Mouse (Mus musculus) frontal cortex, adult (tissue): Measurements from ENCODE around the gene Arhgap40.

Source experiments
- ATAC-seq: cut with Nextera tagmentation; 2 replicates; pipeline ENCODE4 v1.9.2; 2017; ENCODE audit warnings: mild to moderate bottlenecking, moderate library complexity, mixed read lengths; ENCODE audit not compliant: low TSS enrichment

Gene Arhgap40

DNA sequence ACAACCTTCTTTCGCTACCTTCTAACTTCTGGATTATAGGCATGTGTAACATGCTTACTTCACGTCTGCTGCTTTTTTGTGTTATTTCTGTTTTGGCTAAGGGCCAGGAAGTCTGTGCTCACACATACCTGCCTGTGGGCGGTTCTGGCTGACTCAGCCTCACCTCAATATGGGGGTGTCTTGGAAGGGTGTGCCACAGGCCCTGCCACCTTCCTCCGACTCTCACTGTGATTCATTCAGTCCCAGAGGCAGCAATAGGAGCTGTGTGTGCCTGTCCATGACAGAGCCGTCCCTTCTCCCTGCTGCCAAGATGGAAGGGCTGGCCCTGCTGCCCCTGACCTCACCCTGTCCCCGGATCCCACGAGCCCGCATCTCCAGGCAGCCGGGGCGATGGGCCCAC is at the start of gene Arhgap40:
Gene Arhgap40, plus strand, starts transcription at position 269 of the 400 bp plus-strand sequence.
- no peak for ATAC-seq

DNA sequence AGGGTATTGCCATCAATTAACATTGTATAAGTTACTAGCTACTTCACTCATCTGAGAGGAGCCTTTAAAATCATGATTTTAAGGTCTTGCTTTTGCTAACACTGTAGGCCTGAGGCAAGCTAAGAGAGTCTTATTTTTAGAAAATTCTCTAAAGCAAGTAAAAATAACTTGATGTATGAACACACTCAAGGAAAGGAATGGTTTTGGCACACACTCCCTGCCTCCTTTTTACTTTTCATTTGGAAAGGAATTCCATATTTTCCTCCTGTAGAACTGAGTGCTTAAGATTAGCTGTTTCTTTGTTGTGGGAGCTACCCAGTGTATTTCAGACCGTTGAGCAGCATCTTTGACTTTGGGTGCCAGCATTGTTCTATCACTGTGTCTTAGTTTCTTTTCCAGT is 38.4 kb upstream of the Arhgap40 start:
- ATAC-seq, result peak; percentile 76

- ATAC-seq, result no peak
Measured at GRCm38 (mm10) chr2:158477640-158478039, 35.0 kb upstream of the Arhgap40 start.

GRCm38 (mm10) chr2:158498457-158498856 is 14.1 kb upstream of the Arhgap40 start:
- ATAC-seq, result no peak

- no peak for ATAC-seq
Measured at GRCm38 (mm10) chr2:158501836-158502812, 10.5 kb upstream of the Arhgap40 start, which contains the start of gene Adig. Gene Adig, plus strand, starts transcription at chr2:158502612.

DNA sequence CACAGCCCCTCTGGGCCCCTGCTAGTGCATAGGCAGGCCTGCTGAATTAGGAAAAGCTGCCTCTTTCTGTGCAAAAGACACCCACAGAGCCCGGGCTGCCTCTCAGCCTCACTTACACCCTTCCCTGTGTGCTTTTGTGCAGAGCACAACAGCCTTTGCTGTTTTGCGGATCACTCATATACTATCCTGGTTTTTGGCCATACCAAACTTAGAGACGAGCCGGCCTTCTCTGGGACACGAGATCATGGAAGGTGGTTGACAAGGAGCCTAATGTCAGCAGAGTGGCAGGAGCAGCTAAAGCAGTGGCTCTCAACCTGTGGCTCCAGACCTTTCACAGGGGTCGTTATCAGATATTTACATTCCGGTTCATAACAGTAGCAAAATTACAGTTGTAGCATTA is 9.4 kb upstream of the Arhgap40 start:
- no peak for ATAC-seq

DNA sequence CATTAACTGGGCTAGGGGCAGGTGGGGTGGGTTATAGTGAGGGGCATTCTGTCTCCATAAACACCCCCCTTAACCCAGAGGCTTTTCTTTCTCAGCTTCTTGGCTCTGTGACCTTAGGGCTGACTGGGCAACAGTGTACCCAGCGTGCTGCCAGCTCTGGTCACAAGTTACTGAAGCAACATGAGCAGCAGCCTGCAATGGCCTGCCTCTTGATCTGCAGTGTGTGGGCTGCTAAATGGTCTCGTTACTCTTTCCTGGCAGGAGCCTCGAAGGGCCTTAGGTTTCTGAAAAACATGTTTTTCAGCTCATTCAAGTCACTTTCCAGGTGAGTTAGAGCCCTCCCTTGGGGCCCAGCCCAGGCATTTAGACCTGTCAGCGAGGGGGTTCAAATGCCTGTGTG is 8.9 kb upstream of the Arhgap40 start:
- ATAC-seq, result no peak

GRCm38 (mm10) chr2:158506475-158506874 is 6.1 kb upstream of the Arhgap40 start:
- no peak for ATAC-seq

- no peak for ATAC-seq
Measured at GRCm38 (mm10) chr2:158507046-158507445, 5.5 kb upstream of the Arhgap40 start.

- no peak for ATAC-seq
Measured at GRCm38 (mm10) chr2:158510665-158511064, 1.9 kb upstream of the Arhgap40 start.

DNA sequence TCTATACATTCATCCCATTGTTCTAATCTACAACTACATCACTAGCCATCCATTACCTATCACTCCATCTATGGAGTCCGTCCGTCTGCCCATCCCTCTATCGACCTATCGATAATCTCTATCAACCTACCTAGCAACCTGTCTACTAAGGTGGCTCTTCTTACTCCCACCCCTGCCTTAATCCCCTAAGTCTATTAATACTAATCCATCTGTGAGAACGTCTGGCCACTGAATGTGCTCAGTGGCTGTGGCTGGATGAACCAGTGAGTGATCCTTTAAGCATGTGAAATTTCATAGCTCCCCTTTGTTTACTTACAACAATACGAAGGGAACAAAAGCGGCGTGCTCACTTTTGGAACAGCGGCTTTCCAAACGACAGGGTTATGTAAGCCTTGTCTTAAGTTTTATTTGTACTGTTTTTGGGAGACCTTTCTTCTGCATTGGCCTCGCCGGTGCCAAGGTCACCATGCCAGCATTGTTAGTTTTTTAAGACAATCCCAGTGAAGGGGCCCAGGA is 1.3 kb downstream of the Arhgap40 start:
- no peak for ATAC-seq

GRCm38 (mm10) chr2:158518583-158518982 is 6.0 kb downstream of the Arhgap40 start:
- no peak for ATAC-seq

GRCm38 (mm10) chr2:158519071-158519470 is 6.5 kb downstream of the Arhgap40 start:
- ATAC-seq, result no peak

- ATAC-seq, result no peak
Measured at GRCm38 (mm10) chr2:158519800-158520199, 7.2 kb downstream of the Arhgap40 start.

- ATAC-seq, result no peak
Measured at GRCm38 (mm10) chr2:158523060-158523459, 10.5 kb downstream of the Arhgap40 start.

- ATAC-seq, result peak; percentile 47; the same call in 1 of the 2 replicates
Measured at GRCm38 (mm10) chr2:158524129-158524860, 11.7 kb downstream of the Arhgap40 start.

DNA sequence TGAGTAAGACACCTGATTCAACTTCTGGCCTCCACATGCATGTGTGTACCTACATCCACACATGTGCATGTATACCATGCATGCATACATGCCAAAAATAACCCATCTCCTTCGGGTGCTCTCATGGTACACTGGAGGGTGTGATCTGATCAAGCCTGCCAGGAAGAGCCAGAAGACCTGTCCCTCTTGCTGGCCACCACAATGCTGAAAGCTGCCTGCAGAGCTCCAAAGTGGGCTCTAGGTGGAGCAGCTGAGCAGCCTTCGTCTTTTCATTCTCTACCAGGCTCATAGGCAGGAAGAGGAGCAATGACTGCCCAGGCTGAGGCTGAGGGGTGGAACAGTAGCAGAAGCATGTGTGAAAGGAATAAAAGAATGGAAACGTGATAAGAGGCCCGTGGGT is 21.5 kb downstream of the Arhgap40 start:
- ATAC-seq, result peak; percentile 98

- ATAC-seq, result no peak
Measured at GRCm38 (mm10) chr2:158534559-158534958, 22.0 kb downstream of the Arhgap40 start.

GRCm38 (mm10) chr2:158539433-158540305 is 27.1 kb downstream of the Arhgap40 start:
- ATAC-seq, result peak; percentile 88

DNA sequence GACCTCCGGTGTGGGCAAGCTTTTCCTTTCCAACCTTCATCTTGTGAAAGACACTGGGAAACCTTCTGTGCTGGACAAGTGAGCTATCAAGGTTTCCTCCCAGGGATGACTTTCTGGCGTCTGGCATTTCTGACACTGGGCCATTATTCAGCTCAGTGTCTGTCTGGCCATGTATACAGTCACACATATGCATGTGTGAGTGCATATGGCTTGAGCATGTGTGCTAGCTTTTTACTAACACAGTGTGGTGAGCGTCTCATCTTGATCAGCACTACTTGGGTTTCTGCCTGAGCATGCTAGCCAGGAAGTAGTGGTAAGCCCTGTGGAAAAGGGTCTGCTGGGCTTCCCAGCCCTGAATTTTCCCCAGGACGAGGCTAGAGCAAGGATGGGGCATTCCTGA is 28.7 kb downstream of the Arhgap40 start:
- ATAC-seq, result no peak

- no peak for ATAC-seq
Measured at GRCm38 (mm10) chr2:158545266-158545665, 32.7 kb downstream of the Arhgap40 start.
